Mouse (Mus musculus): ENCODE measurements around the gene Acvrl1. TPM values are rescaled to one million over a fixed set of nuclear protein-coding genes. Genes with fewer than 3 reads are reported as not detected.

Acvrl1 gene
- polyA plus RNA-seq, 1 experiment from 2014 or later: 2.6 TPM

DNA sequence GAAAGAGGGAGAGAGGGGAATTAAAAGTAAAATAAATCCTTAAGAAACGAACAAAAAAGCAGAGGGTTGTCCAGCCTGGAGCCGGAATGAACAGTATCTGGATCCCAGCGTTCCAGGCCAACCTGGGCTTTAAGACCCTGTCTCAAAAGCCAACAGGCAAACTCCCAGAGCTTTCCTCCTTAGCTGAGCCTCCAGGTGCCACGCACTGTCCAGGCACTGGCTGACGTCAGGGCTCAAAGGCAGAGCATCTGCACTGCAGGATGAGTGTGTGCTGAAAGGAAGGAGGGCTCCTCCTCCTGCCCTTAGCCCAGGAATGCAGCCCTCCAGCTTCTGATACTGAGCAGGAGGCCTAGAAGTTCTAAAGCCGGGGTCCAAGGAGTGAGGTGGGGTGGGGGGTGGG lies 34.3 kb upstream of the Acvrl1 start:
- 74% methylated on average over 6 of the region's 6 CpGs for WGBS (ENCODE audit: insufficient replicate concordance)

DNA sequence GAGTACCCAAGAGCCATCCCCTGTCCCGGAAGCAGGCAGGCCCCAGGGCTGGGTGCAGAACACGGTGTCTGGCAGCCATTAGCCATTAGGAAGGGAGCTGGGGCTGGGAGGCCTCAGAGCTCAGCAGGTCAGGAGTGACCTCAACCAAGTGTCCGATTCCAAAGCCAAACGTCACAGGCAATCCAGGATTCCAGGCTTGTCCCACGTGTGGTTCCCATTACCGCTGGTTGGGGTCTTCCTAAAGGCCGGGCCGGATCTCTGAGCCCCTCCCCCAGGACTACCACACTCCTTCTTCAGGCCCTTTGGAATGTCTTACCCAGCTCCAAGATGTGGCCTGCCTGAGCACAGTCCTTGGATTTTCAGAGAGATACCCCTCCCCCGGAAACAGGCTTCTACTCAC lies 33.3 kb upstream of the Acvrl1 start:
- 77% methylated on average over 9 of the region's 9 CpGs for WGBS (ENCODE audit: insufficient replicate concordance)
- H3K27ac ChIP-seq (ENCODE audit: low read depth): no peak overlapping the region

More for the DNA sequence above, 34.3 kb upstream of the Acvrl1 start:
- no peak overlapping the region for H3K27ac ChIP-seq (ENCODE audit: low read depth)
- no peak overlapping the region for H3K4me2 ChIP-seq (ENCODE audit: low read depth, low read length)
- no peaks in the 10 kb centered on the region for H3K36me3 ChIP-seq (replicated peaks; ENCODE audit: insufficient read depth, low read length)
- no peak for TF ChIP-seq CTCF (IDR thresholded peaks at IDR 0.05; ENCODE audit: low read depth)
- no peak for TF ChIP-seq EP300 (IDR thresholded peaks at IDR 0.05; ENCODE audit: low read depth)
- 0 out of 2 replicates have a peak, but pooled peaks cover 4% of the 10 kb centered on the region for H3K27me3 ChIP-seq (ENCODE audit: insufficient read depth, low read length)
- peaks cover 8% of the 10 kb centered on the region for H3K4me1 ChIP-seq (ENCODE audit: insufficient read depth)
- DNase-seq (no peak), ATAC-seq (no peak)
- H3K4me3 ChIP-seq (ENCODE audit: low read depth, low read length): no peak overlapping the region
- no peak overlapping the region for H3K9ac ChIP-seq (replicated peaks)
- H3K9me3 ChIP-seq (ENCODE audit: low read length): no peaks in the 10 kb centered on the region

DNA sequence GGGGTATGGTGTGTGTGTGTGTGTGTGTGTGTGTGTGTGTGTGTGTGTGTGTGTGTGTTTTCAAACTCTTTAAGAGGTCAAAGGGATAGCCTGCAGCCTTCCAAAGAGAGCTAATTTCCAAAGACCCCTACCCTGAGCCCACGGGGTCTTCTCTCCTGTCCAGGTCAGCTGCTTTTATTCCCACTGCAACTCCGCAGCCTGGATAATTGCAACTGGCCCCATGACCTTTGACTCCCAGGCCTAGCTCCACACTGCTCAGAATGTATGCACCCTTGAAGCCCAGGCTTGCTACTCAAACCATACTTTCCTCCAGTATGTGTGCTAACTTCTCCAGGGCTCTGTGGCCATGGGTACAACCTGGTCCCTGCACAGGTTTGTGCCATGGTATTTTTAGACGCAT lies 32.9 kb upstream of the Acvrl1 start:
- DNase-seq (no peak), ATAC-seq (no peak)

More for the DNA sequence above, 33.3 kb upstream of the Acvrl1 start:
- Histone ChIP-seq H3K4me3 (ENCODE audit: low read depth, low read length) (no peak overlapping the region), H3K36me3 (replicated peaks; ENCODE audit: insufficient read depth, low read length) (no peaks in the 10 kb centered on the region), H3K9ac (replicated peaks) (no peak overlapping the region), H3K4me2 (ENCODE audit: low read depth, low read length) (no peak overlapping the region), H3K9me3 (ENCODE audit: low read length) (no peaks in the 10 kb centered on the region), H3K27me3 (ENCODE audit: insufficient read depth, low read length) (0 out of 2 replicates have a peak, but pooled peaks cover 4% of the 10 kb centered on the region), H3K4me1 (ENCODE audit: insufficient read depth) (peaks cover 8% of the 10 kb centered on the region)
- no peak for DNase-seq
- TF ChIP-seq EP300 (IDR thresholded peaks at IDR 0.05; ENCODE audit: low read depth) (no peak), CTCF (IDR thresholded peaks at IDR 0.05; ENCODE audit: low read depth) (no peak)
- ATAC-seq: no peak

DNA sequence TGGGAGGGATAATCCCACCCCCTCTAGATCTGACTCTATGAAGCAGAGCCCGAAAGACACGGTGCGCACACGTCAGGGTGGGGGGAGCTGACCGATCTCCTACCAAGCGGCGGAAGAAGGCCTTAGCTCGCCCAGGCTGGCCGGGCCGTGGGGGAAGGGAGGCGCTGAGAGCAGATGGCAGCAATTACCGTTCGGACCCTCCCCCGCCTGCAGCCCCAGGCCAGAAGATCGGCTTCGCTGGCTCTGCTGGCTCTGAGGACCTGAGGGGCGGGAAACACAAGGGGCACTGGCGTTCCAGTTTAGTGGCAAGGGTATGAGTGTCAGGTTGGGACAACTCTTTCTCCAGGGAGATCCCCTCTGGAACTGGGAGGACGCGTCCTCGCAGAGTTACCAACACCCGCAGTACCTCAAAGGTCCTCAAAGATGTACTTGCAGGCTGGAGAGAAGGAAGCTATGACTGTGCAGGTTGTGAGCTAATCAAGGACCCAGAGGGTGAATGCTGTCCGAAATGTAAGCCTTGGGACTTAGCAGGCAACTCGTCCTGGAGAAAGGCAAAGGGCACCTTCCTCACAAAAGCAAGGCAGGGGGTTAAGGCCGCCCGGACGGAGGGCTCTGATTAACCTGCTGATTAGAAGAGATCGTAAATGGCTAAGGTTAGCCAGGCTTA lies 30.2 kb upstream of the Acvrl1 start:
- H3K4me1 ChIP-seq (ENCODE audit: insufficient read depth): no peaks in the 10 kb centered on the region; the same call in 1 of the 2 replicates
- TF ChIP-seq CTCF (IDR thresholded peaks at IDR 0.05; ENCODE audit: low read depth): no peak
- no peak for TF ChIP-seq EP300 (IDR thresholded peaks at IDR 0.05; ENCODE audit: low read depth)
- H3K36me3 ChIP-seq (replicated peaks; ENCODE audit: insufficient read depth, low read length): no peaks in the 10 kb centered on the region
- H3K9ac ChIP-seq (replicated peaks): no peak overlapping the region
- no peak overlapping the region for H3K4me3 ChIP-seq (ENCODE audit: low read depth, low read length)
- H3K27me3 ChIP-seq (ENCODE audit: insufficient read depth, low read length): 0 out of 2 replicates have a peak, but pooled peaks cover 4% of the 10 kb centered on the region
- H3K27ac ChIP-seq (ENCODE audit: low read depth): no peak overlapping the region
- no peak for DNase-seq
- H3K4me2 ChIP-seq (ENCODE audit: low read depth, low read length): no peak overlapping the region
- WGBS (ENCODE audit: insufficient replicate concordance): 13% methylated on average over 28 of the region's 28 CpGs
- no peaks in the 10 kb centered on the region for H3K9me3 ChIP-seq (ENCODE audit: low read length)
- ATAC-seq: no peak

More for the DNA sequence above, 32.9 kb upstream of the Acvrl1 start:
- WGBS (ENCODE audit: insufficient replicate concordance): 62% methylated on average over 3 of the region's 3 CpGs
- Histone ChIP-seq H3K9ac (replicated peaks) (no peak overlapping the region), H3K4me3 (ENCODE audit: low read depth, low read length) (no peak overlapping the region), H3K4me2 (ENCODE audit: low read depth, low read length) (no peak overlapping the region), H3K9me3 (ENCODE audit: low read length) (no peaks in the 10 kb centered on the region), H3K36me3 (replicated peaks; ENCODE audit: insufficient read depth, low read length) (no peaks in the 10 kb centered on the region), H3K27me3 (ENCODE audit: insufficient read depth, low read length) (0 out of 2 replicates have a peak, but pooled peaks cover 4% of the 10 kb centered on the region), H3K27ac (ENCODE audit: low read depth) (no peak overlapping the region), H3K4me1 (ENCODE audit: insufficient read depth) (peaks cover 8% of the 10 kb centered on the region)
- no peak for TF ChIP-seq EP300 (IDR thresholded peaks at IDR 0.05; ENCODE audit: low read depth)
- TF ChIP-seq CTCF (IDR thresholded peaks at IDR 0.05; ENCODE audit: low read depth): no peak

DNA sequence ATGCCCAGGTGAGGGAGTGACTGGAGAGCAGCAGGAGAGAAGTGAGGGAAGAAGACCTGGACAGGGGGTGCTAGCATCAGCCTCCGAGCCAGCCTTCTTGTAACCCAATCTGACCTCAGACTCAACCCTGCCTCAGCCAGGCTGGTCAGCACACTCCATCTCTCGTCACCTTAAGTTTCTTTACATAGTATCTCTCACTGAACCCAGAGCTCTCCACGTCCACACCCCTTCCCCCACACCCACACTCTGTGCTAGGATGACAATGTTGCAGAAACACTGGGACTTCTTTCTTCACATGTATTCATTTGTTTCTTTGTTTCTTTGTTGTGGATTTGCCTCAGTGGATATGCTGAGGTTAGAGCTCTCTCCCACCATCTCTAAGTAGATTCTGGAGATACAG lies 27.3 kb upstream of the Acvrl1 start:
- TF ChIP-seq EP300 (IDR thresholded peaks at IDR 0.05; ENCODE audit: low read depth): no peak
- TF ChIP-seq CTCF (IDR thresholded peaks at IDR 0.05; ENCODE audit: low read depth): no peak
- no peak overlapping the region for H3K4me2 ChIP-seq (ENCODE audit: low read depth, low read length)
- DNase-seq: no peak
- H3K9ac ChIP-seq (replicated peaks): no peak overlapping the region
- WGBS (ENCODE audit: insufficient replicate concordance): 69% methylated on average over 3 of the region's 3 CpGs
- no peaks in the 10 kb centered on the region for H3K9me3 ChIP-seq (ENCODE audit: low read length)
- no peak overlapping the region for H3K27ac ChIP-seq (ENCODE audit: low read depth)
- H3K4me1 ChIP-seq (ENCODE audit: insufficient read depth): peaks cover 5% of the 10 kb centered on the region; the same call in 1 of the 2 replicates
- H3K36me3 ChIP-seq (replicated peaks; ENCODE audit: insufficient read depth, low read length): no peaks in the 10 kb centered on the region
- 0 out of 2 replicates have a peak, but pooled peaks cover 4% of the 10 kb centered on the region for H3K27me3 ChIP-seq (ENCODE audit: insufficient read depth, low read length)
- no peak for ATAC-seq
- no peak overlapping the region for H3K4me3 ChIP-seq (ENCODE audit: low read depth, low read length)

DNA sequence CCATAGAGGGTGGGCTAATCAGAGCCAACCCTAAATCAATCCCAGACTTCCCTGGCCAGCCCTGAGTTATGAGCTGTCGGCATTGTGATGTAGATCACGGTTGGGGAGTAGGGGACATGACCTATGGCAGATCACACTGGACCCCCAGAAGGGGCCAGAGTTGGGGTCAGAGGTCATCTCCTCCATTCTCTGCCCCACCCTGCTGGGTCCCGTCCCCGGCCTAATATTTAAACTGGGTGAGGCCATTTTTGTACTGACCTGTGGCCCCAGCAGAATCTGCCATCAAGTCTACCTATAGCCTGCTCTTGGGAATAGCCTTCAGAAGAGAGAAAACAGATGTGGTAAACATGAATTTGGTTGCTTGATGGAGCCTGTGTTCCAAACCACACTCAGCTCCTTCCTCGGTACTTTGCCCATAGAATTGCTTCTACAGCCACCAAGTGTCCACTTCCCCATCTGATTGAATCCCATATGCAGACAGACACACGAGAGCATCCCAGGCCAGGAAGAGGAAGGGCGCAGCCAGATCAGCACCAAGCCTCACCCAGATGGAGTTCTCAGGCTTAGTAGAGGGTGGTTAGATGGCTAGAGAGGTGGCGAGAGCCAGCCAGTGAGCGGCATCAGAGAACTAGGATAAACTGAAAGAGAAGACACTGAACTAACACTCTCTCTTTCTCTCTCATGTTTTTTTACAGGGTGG lies 24.6 kb upstream of the Acvrl1 start:
- no peak for DNase-seq
- Histone ChIP-seq H3K27me3 (ENCODE audit: insufficient read depth, low read length) (no peaks in the 10 kb centered on the region), H3K36me3 (replicated peaks; ENCODE audit: insufficient read depth, low read length) (no peaks in the 10 kb centered on the region), H3K4me1 (ENCODE audit: insufficient read depth) (peaks cover 5% of the 10 kb centered on the region; the same call in 1 of the 2 replicates), H3K4me2 (ENCODE audit: low read depth, low read length) (no peak overlapping the region), H3K9me3 (ENCODE audit: low read length) (no peaks in the 10 kb centered on the region), H3K4me3 (ENCODE audit: low read depth, low read length) (no peak overlapping the region), H3K9ac (replicated peaks) (no peak overlapping the region), H3K27ac (ENCODE audit: low read depth) (no peak overlapping the region)
- no peak for ATAC-seq
- 70% methylated on average over 9 of the region's 9 CpGs for WGBS (ENCODE audit: insufficient replicate concordance)
- no peak for TF ChIP-seq EP300 (IDR thresholded peaks at IDR 0.05; ENCODE audit: low read depth)
- no peak for TF ChIP-seq CTCF (IDR thresholded peaks at IDR 0.05; ENCODE audit: low read depth)
